Mouse (Mus musculus) liver, adult 2 months (tissue): ENCODE data around the gene Hoxc5.

Source experiments
- CTCF ChIP-seq: fragments of 200-500 bp; IDR thresholded peaks from 2 replicates; pipeline ENCODE4 v1.5.1; 2011; ENCODE audit warnings: low read depth, low read length, control low read depth
- POLR2A ChIP-seq: fragments of 200-500 bp; IDR thresholded peaks from 2 replicates; pipeline ENCODE4 v1.6.1; 2011; ENCODE audit warnings: low read length, control low read depth; ENCODE audit not compliant: insufficient read depth; ENCODE audit errors: extremely low read depth

GRCm38 (mm10) chr15:102920619-102921018 lies 46.6 kb upstream of the Hoxc5 start:
- TF ChIP-seq CTCF = no peak
- TF ChIP-seq POLR2A = no peak
